Mouse (Mus musculus) liver (tissue): ENCODE measurements around the gene Klk1b8.
"Not testable (repeated sequence)": the region's sequence is repeated elsewhere in the genome, so short reads cannot be mapped to it uniquely, and the experiment has no call there.

Source experiments
- DNase-seq: peaks from one replicate; pipeline ENCODE4 v3.0.0-alpha.2; 2020; ENCODE audit warnings: mixed read lengths

Gene Klk1b8

DNA sequence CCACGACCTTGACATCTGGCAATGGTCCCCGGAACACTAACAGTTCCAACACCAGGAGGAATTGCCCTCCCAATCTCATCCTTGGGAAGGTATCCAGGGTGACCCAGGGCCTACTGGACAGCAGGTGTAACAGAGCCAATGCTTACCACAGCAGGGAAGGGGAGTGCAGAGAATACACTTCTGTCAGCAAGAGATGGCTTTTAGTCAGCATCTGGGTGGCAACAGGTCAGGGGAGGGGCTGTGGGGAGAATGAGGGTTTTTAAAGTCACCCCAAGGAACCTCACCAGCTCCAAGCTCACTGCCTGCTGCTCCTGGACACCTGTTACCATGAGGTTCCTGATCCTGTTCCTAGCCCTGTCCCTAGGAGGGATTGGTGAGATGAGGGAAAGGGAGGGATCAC is at the start of gene Klk1b8:
TSS of gene Klk1b8 (plus strand) at position 301 of the 400 bp plus-strand sequence.
- DNase-seq, result no peak

DNA sequence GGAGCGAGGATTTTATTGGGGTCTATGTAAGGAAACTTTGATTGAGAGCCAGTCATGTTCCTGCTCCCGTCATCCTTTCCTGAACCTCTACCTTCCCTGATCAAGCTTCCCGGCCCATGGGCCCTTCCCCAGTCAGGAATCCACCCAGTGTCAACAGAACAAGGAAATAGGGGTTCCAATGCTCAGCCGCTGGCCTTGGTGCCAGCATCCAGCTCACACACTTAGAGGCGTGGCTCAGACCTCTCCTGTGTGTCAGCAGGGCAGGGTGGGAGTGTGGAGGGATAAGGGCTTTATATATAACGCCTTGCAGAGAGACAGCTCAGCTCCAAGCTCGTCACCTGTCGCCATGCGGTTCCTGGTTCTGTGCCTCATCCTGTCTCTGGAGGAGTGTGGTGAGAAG is 35.6 kb upstream of the Klk1b8 start:
- no peak for DNase-seq

DNA sequence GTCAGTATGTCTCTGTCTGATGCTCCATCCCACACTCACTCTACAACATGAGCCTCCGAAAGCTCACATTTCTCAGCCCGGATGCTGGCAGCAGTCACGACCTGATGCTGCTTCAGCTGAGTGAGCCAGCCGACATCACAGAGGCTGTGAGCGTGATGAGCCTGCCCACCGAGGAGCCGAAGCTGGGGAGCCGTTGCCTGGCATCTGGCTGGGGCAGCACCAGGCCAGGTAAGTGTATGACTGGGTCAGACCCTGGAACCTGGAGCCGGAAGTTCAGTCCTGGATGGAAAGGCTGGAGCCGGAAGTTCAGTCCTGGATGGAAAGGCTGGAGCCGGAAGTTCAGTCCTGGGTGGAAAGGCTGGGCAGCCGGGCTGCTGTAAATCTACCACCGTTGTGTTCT is 32.0 kb upstream of the Klk1b8 start:
- DNase-seq, result no peak

DNA sequence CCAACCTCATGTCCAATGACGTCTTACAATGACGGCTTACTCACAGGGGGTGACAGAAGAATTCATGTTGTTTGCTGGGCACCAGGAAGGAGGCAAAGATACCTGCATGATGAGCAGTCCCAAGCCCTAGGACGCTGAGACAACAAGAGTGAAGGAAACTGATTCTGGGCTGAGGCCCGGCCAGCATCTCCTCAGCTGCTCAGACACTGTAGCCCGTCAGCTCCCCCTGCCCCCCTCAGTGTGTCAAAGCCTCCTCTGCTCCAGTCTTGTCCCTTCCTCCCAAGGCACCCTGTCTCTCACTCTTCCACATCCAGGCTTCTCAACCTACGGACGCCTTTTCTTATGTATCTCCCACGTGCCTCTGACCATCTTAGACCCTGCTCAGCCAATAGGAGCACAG is 31.6 kb upstream of the Klk1b8 start:
- no peak for DNase-seq

DNA sequence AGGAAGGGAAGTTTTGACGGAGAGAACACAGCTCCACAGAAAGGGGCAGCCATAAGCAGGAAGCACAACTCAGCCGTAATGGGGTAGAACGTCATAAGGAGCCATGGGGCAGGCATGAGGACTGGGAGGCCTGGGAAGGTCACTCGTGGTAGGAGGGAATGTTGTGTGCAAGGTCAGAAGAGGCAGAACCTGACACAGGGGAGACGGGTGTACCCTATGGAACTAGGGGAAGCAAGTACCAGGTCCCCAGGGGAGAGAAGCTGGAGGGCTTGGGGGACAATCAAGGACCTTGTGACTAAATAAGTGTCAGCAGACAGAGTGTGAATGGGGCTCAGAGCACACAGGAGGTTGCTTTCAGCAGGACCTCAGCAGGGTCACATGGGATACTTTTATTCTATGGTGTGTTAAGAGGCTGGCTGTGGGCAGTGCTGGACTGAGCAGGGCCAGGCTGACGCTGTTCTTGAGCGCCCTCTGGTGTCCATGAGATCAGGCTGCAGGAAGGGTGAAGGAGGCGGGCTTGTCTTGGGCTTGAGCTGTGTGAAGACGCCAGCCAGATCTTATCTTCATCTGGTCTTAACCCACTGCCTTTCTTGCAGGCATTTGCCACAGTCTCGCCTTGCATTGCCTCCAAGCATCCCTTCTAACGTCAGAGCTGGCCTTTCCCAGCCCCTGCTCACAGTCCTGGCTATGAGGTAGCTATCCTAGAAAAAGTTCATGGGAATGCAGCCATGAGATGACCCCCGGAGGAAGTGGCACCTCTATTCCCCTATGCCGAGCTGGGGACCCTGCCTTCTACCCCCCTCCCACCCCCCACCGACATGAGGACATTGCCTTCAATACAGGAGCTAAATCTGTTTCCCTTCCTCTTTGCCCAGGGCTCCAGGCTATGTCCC is 30.7 kb upstream of the Klk1b8 start:
- DNase-seq, result peak; percentile 54

DNA sequence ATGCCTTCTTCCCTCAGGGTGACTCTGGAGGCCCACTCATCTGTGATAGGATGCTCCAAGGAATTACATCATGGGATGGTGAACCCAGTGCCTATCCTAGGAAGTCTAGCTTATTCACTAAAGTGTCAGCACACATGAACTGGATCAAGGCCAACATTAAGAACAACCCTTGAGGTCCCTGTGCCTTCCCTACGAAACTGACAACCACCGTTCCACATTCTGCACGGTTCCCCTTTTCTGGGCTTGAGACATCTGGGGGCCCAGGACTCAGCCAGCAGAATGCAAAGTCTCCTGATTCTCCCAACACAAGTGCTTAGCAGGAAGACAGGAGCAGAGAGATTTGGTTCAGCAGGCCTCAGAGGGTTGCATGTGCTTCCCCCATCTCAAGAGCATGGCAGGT is 29.9 kb upstream of the Klk1b8 start:
- DNase-seq, result no peak

DNA sequence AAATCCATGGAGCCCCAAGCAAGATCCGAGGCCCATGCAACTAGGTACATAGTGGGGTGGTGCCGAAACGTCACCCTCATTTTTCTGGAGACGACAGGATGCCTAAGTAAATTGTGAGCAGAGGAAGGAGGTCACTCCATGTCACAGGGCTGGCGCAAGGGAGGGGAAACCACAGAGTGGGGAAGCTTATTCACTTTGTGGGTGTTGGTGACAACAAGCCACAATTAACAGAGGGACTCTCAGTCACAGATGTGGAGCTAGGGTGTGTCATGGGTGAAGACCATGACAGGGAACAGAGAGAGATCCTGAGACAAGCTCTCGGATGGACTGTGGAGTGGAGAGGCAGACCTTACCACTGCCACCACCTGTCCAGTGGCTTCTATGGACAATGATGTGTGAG is 29.4 kb upstream of the Klk1b8 start:
- DNase-seq, result no peak

DNA sequence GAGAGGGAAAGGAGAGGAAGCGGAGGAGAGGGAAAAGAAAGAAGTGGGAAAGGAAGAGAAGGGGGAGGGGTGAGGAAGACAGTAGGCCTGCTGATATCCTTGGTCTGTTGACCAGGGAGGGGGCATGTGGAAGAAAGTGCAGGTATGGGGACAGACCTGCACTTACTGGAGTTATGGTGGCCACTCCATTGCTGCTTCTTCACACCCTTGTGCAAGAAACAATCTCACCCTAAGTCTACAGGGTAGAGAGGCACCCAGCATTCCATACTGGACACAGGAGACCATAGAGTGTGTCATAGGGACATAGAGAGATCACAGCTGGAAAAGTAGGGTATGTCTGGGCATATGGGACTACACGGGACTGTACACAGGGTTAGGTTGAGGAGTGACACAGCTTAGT is 28.5 kb upstream of the Klk1b8 start:
- DNase-seq, result no peak

DNA sequence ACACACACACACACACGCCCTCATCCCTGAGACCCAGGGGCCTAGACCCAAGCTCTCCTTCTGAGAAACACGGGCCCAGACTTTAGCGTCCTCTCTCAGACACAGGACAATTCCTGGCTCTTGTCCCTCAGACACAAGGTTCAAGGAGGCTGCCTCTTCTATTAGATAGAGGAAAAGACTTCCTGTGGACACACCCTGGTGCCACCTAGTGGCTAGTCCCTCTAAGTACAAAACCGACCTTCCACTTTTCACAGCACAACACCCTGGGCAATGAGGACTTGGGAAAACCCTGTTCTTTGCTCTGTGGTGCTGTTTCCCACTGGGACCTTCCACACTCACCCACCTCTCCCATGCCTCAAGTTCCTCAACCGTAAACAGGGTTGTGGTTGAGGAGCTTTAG is 24.5 kb upstream of the Klk1b8 start:
- no peak for DNase-seq

DNA sequence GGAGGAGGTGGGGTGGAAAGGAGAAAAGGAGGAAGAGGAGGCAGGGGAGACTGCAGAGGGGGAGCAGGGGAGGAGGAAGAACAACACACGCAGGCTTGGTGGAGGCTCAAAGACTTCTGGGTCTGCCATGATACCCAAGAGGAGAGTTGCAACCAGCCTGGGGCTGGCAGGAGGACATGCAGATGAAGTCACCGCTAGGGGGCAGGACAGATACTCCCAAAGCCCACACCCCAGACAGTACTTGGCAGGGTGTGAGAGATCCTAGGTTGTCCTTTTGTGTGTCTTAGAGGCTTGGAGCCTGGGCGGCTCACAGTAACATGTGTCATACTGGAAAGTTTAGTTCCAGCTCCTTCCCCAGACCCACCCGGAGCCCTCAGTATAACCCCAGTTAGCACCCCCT is 21.9 kb upstream of the Klk1b8 start:
- peak; percentile 13 for DNase-seq

DNA sequence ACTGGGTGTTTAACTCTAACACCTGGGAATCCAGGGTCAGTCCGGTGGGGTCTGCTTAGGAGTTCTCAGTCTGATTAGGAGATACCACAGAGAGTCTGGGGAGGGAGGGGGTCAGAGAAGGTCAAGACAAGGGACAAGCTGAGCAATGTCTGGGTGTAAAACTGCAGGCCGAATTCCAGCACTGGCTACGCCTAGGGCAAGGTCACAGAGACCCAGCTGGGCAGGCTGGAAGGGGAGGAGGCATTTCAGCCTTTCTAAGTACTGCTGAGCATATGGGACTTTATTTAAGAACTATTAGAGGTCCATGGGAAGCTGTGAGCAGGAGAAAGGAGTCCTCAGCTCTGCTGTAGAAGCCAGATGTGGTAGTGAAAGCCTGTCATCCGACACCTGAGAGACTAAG is 18.1 kb upstream of the Klk1b8 start:
- DNase-seq, result no peak

DNA sequence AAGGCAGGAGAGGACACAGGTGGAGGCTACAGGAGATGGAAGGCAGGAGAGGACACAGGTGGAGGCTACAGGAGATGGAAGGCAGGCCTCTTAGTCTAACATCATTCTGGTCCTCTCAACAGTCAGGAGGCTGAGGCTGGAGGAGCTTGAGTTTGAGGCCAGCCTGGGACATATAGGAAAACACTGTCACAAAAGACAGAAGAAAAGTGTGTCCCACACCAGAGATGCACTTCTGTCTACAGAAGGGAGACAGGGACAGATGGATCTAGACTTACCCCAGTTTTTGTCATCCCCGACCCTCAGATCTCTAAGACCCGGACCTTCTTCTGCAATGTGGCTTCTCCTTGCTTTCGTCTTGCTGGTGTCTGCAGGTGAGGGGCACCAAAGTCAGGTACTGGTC is 17.0 kb upstream of the Klk1b8 start, which contains the start of gene Klk15:
TSS of gene Klk15 (plus strand) at position 301 of the 400 bp plus-strand sequence.
- DNase-seq, result no peak

DNA sequence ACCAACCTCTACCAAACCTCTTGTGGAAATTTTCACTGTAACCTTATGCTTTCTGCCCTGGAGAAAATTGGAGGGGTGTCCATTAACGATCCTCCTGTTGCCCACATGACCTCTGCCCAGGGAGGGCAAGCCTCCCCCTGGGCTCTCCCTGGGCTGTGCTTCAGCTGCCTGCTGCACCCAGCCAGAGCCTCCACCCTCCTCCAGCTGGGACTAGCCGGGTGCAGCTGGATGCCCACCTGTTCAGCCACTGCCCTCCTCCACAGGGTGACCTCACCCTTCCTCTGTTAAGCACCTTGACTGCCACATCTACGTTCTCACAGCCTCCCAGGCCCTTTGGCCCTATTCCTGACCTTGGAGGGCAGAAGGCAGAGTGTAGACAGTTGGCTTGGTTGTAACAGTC is 15.7 kb upstream of the Klk1b8 start:
- DNase-seq, result no peak

DNA sequence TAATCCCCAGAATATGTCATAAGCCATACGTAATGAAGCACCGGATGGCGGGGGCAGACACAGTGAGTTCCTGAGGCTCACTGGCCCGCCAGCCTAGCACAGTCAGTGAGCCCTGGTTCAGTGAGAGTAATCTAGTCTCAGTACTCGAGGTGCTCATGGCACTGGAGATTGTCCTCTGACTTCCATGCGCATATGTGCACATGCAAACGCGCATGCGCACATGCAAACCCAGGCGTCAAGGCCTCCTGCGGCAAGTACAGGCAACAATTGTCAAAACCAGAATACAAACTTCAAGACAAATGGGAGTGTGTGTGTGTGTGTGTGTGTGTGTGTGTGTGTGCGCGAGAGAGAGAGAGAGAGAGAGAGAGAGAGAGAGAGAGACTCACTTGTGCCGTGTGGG is 13.9 kb upstream of the Klk1b8 start:
- DNase-seq, result no peak

DNA sequence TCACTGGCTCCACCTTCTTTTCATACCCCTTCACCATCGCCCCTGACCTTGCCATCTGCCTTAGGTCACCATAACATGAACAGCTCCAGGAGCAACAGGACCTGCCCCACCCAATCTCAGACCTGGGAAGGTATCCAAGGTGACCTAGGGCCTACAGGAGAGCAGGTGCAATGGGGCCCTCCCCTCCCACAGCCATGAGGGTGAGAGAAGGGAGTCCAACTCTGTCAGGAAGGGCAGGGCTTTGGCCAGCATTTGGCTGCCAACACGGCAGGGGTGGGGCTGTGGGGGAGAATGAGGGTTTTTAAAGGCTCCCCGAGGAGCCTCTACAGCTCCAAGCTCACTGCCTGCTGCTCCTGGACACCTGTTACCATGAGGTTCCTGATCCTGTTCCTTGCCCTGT is 8.2 kb upstream of the Klk1b8 start:
- DNase-seq, result not testable (repeated sequence)

DNA sequence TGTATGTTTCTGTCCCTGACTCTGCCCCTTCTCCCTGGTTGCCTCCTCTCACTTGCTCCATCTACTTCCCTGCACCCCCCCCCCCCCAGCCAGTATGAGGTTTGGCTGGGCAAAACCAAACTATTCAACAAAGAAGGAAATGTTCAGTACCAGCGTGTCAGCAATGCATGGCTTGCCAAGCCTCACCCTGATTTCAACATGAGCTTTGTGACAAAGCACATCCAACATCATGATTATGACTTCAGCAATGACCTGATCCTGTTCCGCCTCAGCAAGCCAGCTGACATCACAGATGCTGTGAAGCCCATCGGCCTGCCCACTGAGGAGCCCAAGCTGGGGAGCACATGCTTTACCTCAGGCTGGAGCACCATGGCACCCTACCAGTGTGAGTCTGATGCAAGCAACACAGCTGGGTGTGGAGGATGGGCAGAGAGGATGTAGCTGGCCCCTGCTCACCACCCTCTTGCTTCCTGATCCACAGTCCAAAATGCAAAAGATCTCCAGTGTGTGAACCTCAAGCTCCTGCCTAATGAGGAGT is 5.7 kb upstream of the Klk1b8 start:
- DNase-seq, result no peak

DNA sequence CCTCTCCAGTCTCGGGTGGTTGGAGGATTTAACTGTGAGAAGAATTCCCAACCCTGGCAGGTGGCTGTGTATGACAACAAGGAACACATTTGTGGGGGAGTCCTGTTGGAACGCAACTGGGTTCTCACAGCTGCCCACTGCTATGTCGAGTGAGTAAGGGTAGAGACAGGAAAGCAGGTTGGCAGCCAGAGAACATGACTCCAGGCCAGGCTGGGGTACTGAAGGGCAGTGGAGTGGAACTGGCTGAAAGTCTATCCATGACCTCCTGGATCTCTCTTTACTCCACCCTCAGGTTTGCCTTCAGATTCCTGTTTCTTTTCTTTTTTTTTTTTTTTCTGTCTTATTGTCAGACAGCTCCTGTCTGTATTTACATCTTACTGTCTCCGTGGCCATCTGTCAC is 2.2 kb downstream of the Klk1b8 start:
- no peak for DNase-seq

DNA sequence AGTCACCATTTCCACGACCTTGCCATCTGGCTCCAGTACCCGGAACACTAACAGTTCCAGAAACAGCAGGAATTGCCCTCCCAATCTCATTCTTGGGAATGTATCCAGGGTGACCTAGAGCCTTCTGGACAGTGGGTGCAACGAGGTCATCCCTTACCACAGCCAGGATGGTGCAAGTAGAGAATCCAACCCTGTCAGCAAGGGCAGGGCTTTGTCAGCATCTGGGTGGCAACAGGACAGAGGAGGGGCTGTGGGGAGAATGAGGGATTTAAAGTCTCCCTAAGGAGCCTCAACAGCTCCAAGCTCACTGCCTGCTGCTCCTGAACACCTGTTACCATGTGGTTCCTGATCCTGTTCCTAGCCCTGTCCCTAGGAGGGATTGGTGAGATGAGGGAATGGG is 16.0 kb downstream of the Klk1b8 start, which contains the start of gene Klk1b1:
TSS of gene Klk1b1 (plus strand) at position 301 of the 400 bp plus-strand sequence.
- DNase-seq, result no peak

DNA sequence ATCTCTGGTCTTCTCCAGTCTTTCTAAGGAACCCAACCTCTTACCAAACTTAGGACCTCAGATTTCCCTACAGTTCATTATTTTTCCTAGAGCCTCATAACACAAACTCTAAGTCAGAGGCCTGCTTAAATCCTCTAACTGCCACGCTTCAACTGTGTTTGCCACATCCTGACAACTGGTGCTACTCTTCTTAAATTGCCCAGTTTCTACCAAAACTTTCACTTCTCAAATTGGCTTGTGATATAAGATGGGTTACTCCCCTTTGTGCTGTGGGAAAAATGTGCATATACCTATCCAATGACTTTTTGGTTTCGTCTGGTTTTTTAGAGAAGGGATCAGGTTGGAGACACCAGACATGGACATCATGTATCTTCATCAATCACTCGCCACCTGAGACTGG is 16.6 kb downstream of the Klk1b8 start:
- DNase-seq, result no peak

DNA sequence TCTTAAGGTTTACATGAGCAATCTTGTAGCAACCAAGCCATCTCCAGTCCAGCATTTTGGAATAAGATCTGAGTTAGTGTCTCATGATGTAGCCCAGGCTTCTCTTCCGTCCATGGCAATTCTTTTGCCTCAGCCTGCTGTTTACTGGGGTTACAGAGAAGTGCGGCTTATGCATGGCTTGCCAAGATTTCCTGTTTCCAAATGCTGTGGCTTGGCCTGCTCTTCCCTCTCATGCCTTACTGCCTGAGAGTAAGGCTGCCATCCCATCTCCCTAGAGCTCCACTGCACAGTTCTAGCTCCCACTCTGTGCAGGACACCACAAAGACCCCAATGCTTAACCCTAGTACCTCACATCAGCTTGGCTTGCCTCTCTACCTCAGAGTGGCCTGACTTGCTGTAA is 17.1 kb downstream of the Klk1b8 start:
- DNase-seq, result no peak

DNA sequence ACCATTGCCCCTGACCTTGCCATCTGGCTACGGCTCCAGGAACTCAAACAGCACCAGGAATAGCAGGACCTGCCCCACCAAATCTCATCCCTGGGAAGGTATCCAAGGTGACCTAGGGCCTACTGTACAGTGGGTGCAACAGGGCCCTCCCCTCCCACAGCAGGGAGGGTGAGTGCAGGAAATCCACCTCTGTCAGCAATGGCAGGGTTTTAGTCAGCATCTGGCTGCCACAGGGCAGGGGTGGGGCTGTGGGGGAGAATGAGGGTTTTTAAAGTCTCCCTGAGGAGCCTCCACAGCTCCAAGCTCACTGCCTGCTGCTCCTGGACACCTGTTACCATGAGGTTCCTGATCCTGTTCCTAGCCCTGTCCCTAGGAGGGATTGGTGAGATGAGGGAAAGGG is 25.3 kb downstream of the Klk1b8 start, which contains the start of gene Klk1b9:
TSS of gene Klk1b9 (plus strand) at position 301 of the 400 bp plus-strand sequence.
- DNase-seq, result not testable (repeated sequence)

DNA sequence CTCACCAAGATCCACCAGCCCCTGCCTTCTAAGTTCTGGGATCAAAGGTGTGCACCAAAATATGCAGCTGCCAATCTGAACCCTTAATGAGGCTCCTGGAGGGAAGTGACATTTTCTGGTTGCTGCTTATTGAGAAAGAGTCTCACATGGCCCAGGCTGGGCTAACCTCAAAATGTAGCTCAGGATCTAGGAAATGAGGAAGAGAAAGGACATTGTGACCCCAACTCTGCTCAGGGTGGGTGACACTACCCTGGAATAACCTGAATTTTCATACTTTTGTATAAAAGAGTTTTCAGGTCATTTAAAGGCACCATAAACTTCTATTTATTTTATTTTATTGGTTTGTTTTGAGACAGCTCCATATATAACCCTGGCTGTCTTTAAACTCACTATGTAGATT is 35.2 kb downstream of the Klk1b8 start:
- DNase-seq, result no peak

DNA sequence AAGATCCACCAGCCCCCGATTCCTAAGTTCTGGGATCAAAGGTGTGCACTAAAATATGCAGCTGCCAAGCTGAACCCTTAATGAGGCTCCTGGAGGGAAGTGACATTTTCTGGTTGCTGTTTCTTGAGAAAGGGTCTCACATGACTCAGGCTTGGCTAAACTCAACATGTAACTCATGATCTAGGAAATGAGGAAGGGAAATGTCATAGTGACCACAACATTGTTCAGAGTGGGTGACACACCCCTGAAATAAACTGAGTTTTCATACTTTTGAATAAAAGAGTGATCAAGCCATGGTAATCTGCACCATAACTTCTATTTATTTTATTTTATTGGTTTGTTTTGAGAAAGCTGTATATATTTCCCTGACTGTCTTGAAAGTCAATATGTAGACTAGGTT is 44.4 kb downstream of the Klk1b8 start:
- DNase-seq, result not testable (repeated sequence)

DNA sequence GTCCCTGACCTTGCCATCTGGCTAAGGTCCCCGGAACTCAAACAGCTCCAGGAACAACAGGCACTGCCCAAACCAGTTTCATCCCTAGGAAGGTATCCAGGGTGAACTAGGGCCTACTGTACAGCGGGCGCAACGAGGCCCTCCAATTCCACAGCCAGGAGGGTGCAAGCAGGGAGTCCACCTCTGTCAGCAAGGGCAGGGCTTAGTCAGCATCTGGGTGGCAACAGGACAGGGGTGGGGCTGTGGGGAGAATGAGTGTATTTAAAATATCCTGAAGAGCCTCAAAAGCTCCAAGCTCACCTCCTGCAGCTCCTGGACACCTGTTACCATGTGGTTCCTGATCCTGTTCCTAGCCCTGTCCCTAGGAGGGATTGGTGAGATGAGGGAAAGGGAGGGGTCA is 45.1 kb downstream of the Klk1b8 start, which contains the start of gene Klk1b11:
TSS of gene Klk1b11 (plus strand) at position 301 of the 400 bp plus-strand sequence.
- DNase-seq, result not testable (repeated sequence)
